Mouse (Mus musculus): ENCODE data around the gene Srrd.

Srrd gene

DNA sequence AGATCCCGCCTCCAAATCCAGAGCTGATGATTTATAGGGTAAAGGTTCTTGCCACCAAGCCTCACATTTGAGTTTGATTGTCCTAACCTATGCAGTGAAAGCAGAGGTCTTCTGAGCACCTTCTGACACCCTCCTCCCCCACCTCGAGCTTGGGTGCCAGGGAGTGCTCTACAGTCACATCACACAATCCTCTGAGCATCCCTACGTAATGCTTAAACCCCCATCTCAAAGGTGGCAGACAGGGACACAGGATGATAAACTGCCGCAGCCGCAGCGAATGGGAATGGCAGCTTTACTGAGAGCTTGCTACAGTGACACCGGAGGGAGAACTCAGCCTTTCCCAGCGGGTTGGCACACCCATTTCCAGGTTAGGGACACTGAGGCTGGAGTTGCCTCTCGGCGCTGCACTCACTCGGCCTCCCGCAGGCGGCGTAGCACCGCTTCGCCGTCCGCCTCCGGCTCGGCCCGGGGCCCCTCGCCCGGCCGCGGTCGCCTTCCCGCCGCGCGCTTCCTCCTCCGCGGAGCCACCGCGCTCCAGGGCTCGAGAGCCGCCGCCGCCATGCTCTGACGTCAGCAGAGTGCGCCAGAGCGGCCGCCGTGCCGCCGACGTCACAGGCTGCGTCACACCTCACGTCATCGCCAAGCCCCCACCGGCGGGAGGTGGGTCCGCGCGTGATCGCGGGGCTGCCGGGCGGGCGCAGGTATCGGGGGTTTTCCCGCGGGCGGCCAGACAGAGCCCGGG is at the start of gene Srrd, which contains the start of gene Hps4:
TSS of gene Srrd (minus strand) at position 578 of the 742 bp plus-strand sequence.
TSS of gene Hps4 (plus strand) at position 621 of the 742 bp plus-strand sequence.
- in situ Hi-C loops (cut with MboI; ENCODE audit: unreplicated experiment in 2 of 2) = loop anchor here (10.0 to 25.0 kb wide), 2 partner anchors 82 to 1005 kb away; partner anchors contain the start of gene Pitpnb (in 1 of the 2)

DNA sequence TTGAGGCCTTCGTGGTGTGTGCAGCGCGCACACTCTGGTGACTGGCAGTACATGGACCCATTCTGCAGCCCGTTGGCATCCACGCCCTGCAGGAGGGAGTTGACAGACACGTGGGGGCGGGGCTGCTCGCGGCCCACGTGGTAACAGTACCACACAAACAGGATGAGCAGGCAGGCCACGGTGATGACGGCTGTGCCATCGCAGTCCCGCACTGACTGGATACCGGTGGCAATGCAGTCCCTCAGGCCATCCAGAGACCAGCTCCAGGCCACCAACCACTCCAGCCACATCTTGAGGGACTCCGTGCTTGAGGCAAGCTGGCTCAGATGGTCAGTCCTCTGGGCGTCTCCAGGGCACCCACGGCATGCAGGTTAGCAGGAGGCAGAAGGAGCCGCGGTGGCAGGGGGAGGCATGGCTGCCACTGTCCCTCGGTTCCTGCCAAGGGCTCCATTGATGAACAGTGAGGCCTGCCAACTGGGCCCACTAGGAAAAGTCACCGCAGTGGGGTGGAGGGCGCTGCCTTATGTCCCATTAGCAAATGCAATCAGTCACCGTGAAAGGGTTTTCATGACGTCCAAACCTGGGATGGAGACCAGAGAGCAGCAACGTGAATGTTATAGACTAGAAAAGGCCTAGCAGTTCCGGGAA is 49.0 kb upstream of the Srrd start:
- in situ Hi-C loops (cut with MboI; ENCODE audit: unreplicated experiment in 2 of 2) = no loop called here

DNA sequence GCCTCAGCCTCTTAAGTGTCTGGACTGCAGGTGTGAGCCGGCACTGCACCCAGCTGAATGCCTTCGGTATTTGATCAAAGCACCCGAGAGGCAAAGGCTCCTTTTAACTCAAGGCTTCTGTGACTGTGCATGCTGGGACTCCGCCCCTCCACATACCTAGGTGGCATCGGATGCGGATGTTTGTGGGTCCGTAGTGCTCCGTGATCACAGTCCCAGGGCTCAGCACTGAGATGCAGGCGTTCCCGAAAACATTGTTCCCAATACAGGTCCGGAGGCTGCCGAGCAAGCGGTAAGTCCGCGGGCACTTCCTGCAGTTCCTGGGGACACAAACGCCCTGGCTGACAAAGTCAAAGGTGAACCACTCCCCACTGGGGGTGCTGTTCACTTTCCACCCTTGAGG is 48.2 kb upstream of the Srrd start:
- in situ Hi-C loops (cut with MboI; ENCODE audit: unreplicated experiment in 2 of 2) = no loop called here

DNA sequence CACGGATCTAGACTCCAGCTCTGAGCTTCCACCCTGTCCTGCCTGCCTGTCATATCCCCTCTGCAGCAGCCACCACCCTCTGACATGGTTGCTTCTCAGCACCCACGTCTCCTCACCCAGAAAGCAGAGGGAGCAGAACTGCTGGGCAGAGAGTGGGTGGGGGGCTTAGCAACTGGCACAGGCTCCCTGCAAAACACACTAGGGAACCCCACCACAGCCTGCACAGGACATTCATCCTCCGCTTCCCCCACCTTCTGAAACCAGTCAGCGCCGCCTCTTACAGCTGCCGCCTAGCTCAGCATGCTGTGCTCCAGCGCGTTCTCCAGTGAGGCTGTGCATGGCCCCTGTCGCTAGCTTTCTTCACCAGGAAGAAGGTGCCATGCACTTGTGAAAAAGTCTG is 46.5 kb upstream of the Srrd start:
- in situ Hi-C loops (cut with MboI; ENCODE audit: unreplicated experiment in 2 of 2) = no loop called here

DNA sequence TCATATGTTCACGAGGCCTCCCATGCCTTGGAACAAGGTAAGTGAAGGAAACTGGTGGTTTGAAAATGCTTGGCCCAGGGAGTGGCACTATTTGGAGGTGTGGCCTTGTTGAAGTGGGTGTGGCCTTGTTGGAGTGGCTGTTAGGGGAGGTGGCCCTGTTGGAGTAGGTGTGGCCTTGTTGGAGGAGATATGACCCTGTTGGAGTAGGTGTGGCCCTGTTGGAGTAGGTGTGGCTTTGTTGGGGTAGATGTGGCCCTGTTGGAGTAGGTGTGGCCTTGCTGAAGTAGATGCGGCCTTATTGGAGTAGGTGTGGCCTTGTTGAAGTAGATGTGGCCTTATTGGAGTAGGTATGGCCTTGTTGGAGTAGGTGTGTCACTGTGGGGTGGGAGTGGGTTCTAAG is 43.1 kb upstream of the Srrd start:
- in situ Hi-C loops (cut with MboI; ENCODE audit: unreplicated experiment in 2 of 2) = no loop called here

DNA sequence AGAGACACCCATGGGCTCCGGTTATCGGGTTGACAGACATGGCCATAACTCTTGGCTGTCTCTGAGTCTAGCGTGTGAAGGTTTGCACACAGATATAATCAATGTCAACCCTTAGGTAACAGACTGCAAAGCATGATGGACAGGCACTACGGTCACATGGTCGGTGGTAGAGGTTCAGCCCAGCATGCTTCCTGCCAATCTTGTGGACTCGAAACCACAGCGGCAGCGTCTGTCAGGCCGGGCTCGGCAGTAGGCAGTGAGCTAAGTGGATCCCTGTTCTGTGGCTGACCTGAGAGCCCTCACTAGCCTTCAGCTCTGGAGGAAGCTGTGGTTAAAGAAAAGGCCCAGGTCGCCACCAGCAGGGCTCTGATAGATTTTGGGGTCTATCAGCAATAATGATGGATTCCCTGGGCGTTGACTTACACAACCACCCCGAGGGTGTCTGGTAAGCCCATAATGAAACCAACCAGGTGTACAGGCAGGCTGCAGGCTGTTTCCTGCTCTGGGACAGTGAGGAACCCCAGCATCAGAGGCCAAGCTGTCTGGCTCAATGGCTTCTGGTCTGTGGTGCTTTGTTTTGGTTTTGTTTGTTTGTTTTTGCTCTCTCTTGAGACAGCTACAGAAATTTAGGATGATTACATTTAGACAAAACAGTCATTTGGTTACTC is 42.1 kb upstream of the Srrd start:
- in situ Hi-C loops (cut with MboI; ENCODE audit: unreplicated experiment in 2 of 2) = no loop called here

DNA sequence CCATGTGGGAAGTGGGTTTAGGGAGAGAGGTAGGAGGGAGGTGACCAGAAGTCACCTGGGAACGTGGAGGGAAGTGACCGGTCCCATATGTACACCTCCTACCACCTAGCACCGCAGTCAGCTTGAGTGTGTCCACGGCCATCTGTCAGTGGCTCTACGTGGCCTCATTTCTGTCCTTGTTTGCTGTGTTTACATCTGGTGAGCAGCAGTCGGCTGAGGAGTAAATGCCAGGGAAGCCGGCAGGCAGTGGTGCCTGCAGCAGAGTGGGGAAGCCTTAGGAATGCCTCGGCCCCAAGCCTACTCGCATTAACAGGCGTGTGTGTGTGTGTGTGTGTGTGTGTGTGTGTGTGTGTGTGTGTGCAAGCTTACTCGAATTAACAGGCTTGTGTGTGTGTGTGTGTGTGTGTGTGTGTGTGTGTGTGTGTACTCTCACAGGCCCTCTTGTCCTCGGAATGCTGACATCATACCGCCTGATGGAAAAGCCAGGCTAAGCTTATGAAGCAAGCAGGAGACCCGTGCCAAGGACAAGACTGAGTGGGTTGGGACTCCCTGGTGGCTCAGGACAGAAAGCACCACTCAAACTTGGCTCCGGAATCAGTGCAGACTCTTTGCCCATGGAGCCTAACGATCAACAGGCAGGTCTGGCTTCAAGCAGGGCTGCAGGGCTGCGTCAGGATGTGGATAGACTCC is 39.9 kb upstream of the Srrd start:
- in situ Hi-C loops (cut with MboI; ENCODE audit: unreplicated experiment in 2 of 2) = no loop called here

DNA sequence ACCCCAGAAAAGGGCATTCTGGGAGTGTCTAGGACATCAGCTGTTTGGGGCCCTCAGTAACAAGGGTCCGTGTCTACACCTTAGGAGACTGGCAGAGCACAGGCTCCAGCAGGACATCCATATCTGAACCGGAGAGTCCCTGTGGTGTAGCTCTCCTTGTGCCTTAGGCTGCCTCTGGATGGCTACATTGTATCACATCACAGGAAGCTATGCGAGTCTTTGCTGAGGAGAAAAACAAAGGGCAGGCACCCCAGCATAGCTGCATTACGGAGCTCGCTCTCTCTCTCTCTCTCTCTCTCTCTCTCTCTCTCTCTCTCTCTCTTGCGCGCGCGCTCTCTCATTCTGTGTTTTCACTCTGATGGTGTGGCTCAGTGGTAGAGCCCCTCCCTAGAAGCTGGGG is 39.2 kb upstream of the Srrd start:
- in situ Hi-C loops (cut with MboI; ENCODE audit: unreplicated experiment in 2 of 2) = no loop called here

DNA sequence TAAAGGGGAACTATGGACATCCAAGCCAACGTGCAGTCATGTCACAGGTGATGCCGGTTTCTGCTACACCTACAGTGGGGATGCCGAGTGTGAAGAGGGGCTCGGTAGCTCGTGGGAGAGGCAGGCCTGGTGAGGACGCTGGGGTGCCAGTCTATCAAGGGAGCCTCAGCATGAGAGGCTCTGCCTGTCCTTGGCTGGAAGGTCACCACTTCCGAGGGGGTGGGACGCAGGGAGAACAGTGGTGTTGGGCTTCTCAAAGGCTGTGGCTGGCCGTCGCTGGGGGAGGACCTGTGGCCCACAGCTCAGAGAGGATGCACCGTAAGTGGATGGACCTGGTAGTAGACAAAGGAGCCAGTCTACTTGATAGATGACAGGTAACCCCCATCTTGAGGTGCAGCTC is 38.3 kb upstream of the Srrd start:
- in situ Hi-C loops (cut with MboI; ENCODE audit: unreplicated experiment in 2 of 2) = no loop called here

DNA sequence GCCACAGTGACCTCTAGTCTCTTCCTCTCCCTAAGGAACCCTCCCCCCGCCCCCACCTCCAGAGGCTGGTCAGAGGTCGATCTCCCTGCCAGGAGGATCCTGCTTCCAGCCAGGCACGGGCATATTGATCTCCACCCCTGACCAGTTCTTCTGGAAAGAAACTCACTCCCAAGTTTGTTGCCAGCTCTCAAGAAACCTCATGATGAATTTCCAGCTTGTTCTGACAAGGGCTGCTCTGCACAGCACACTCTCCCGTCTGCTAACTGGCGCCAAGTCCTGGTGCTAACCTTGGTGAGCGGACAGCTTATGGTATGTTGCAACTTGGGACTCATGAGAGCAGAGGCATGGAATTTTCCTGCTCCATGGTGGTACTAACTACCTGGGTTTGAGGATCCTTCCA is 35.9 kb upstream of the Srrd start:
- in situ Hi-C loops (cut with MboI; ENCODE audit: unreplicated experiment in 2 of 2) = no loop called here

DNA sequence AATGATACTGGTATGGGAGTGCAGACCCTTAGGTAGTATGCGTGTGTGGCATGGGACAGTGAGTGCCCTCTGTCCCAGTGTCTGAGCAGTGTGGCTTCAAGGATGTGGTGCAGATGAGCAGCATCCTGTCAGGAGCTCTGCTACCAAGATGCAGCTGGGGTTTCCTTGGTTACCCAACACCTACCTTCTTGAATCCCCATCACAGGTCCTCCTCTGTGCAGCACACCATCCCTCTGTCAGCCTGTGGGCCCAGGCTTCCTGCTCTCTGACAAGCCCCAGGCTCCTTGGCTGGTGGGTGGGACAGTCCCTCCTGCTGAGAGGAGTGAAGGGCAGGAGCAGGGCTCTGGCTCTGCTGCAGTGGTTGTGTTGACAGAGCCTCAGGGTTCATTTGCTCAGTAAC is 34.5 kb upstream of the Srrd start:
- in situ Hi-C loops (cut with MboI; ENCODE audit: unreplicated experiment in 2 of 2) = no loop called here

DNA sequence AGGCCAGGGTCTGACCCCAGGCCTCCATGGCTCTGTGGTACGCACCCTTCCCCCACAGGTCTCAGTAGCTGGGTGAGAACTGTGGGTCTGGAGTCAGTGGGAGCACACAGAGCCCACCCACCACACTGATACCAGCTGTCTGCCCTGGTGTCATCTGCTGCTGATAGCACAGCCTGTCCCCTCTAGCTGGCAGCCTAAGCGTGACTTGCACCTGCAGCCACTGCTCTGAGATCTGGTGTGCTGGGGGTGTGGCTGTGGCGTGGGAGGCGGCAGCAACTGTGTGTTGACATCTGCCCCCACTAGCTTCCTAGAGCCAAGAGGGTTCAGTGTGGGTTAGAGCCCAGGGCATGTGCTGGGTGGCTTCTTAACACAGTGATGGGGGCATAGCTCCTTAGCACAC is 33.3 kb upstream of the Srrd start:
- in situ Hi-C loops (cut with MboI; ENCODE audit: unreplicated experiment in 2 of 2) = no loop called here

DNA sequence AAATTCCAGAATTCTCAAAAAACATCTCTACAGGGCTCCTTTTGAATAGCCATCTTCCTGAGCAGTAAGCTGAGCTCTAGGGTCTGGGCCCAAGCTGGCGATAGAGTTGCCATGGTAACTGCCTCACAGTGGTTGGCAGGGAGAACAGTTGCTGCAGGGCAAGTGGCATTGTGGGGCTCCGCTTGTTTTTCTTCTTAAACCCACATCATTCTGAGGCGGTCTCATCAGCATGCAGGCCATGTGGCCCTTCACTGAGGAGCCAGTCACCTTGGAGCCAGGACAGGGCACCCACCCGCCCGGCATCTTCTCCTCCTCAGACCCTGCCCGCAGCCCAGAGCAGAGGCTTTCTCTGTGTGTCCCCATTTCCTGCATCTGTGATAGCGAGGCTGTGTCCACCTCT is 29.1 kb upstream of the Srrd start:
- in situ Hi-C loops (cut with MboI; ENCODE audit: unreplicated experiment in 2 of 2) = loop anchor here in 1 of 2 experiments (25.0 kb wide), 1 partner anchor 985 kb away; no protein-coding TSS in a partner anchor

DNA sequence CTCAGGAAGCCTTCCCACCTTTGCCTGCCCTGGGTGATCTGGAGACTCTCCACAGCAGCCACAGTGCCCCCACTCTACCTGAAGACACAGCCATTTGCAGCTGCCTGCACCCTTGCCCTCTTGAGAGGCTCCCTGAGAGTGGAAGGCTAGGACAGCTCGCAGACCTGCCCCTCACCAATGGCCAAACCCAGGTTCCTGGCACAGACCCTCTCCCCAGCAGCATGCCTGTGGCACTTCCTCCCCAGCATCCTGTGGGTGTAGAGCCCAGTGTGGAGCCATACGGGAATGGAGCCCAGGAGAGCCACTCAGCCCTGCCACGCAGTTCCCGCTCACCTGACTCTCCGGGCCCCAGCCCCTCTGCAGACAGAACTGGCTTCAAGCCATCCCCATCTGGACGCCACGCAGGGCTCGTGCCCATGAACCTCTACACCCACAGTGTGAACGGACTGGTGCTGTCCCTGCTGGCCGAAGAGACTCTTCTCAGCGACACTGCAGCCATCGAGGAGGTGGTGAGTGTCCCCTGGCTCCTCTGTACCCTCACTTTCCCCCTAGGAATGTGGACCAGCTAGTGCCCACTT is 27.5 kb upstream of the Srrd start:
- in situ Hi-C loops (cut with MboI; ENCODE audit: unreplicated experiment in 2 of 2) = loop anchor here in 1 of 2 experiments (25.0 kb wide), 1 partner anchor 983 kb away; no protein-coding TSS in a partner anchor

DNA sequence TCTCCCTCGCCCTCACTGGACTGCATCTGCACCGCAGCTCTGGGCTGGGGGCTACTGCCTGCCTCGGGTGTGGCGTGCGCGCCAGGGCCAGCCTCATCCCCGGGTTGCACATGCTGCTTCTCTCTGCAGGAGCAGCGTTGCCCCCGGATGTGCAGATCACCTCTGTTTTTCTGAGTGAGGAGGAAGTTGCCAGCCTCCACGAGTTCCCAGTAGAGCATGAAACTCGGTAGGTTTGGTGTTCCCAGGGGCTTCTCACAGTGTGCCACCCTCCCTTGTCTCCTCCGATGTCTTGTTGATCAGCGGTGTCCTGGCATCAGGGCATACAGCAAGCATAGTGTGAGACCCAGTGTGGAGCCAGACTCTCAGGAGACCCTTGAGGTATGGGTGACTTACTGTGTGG is 26.5 kb upstream of the Srrd start:
- in situ Hi-C loops (cut with MboI; ENCODE audit: unreplicated experiment in 2 of 2) = loop anchor here (5.0 to 25.0 kb wide), 2 partner anchors 58 to 982 kb away; no protein-coding TSS in a partner anchor

DNA sequence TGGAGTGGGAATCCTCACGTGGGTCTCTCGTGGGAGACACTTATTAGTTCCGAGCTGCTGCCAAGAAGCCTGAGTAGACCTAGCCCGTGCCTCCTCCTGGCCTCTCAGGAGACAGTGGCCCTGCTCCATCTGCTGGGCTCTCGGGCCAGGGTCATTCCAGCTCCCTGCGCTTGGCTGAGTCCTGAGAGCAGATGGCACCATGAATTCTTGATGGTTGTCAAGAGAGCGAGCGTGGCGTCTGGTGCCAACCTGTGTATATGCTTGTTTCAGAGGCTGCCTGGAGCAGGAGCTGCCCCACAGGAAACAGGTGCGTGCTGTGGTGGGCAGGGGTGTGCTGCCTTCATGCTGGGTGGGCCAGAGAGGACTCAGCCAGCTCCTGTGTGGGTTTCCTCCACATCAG is 25.8 kb upstream of the Srrd start:
- in situ Hi-C loops (cut with MboI; ENCODE audit: unreplicated experiment in 2 of 2) = loop anchor here (5.0 to 25.0 kb wide), 2 partner anchors 59 to 981 kb away; no protein-coding TSS in a partner anchor

DNA sequence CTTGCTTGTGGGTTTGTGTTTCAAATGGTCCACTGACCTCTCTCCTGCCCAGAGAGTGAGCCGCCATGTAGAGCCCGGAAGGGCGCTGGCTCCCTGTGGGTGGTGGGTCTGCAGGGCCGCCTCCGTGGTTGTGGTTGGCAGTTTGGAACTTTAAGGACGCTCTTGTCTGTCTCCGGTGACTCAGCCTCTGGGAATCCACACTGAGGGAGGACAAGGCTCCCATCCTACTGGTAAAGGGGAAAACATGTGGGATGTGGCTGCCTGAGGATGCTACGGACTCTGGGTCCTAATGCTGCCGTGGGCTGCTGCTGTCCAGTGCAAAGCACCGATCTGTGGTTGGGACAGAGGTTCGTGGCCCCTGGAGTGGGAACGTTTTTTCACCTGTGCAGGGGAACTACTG is 25.1 kb upstream of the Srrd start:
- in situ Hi-C loops (cut with MboI; ENCODE audit: unreplicated experiment in 2 of 2) = loop anchor here (5.0 to 25.0 kb wide), 2 partner anchors 59 to 981 kb away; no protein-coding TSS in a partner anchor

DNA sequence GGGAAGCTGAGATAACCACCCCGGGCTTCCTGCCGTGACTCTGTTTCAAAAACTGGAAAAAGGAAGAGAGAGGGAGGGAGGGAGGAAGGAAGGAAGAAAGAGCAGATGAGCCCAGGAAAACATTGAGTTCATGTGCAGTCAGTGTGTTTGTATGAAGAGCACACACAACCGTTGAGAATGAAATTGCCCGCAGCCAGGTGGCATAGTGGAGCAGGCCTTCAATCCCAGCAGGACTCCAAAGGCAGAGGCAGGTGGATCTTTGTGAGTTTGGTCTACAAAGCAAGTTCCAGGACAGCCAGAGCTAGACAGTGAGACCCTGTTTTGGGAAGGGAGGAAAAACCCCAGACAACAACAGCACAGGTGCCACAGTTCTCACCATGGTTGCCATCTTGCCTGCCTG is 24.5 kb upstream of the Srrd start:
- in situ Hi-C loops (cut with MboI; ENCODE audit: unreplicated experiment in 2 of 2) = loop anchor here (5.0 to 25.0 kb wide), 2 partner anchors 60 to 980 kb away; no protein-coding TSS in a partner anchor

DNA sequence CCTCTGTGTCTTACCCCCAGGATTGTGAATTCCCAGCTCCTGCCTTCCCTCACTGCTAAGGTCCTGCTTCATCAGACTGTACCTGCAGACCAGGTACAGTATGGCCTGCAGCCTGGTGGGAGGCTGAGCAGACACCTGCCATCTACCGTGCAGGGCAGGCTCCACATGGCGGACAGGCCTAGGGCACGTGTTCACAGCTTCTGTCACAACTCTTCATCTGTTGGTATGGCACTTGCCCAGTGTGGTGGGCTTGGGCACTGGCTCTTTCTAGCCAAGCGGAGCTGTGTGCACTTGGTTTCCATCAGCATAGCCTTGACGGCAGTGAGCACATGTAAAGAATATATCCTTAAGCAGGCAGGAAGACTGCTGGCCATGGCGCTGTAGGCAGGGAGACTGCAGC is 24.0 kb upstream of the Srrd start:
- in situ Hi-C loops (cut with MboI; ENCODE audit: unreplicated experiment in 2 of 2) = loop anchor here (5.0 to 25.0 kb wide), 2 partner anchors 60 to 980 kb away; no protein-coding TSS in a partner anchor

DNA sequence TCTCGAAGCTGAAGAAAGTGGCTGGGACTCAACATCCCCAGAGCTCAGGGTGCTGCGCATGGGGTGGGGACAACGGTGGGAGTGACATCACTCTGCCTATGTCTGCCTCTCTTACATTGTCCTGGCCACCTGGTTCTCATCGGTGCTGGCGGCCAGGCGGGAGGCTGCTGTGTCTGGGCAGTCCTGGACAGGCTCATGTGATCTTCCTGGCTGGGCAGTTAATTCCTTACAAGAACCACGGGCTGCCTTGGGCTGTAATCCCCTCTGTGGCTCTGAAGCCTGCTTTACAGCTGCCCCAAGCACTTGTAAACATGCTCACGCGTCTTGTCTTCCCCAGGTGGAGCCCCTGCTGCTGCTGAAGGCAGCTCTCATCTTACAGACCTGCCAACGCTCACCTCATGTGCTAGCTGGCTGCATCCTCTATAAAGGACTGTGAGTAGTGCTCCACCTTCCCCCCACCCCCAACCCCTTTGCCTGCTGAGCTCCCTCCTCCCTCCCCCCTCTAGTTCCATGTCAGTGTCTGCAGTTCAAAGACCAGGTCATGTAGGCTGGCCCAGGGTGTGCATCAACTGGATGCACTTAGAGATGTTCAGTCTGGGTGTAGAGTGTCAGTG is 21.5 kb upstream of the Srrd start:
- in situ Hi-C loops (cut with MboI; ENCODE audit: unreplicated experiment in 2 of 2) = loop anchor here in 1 of 2 experiments (25.0 kb wide), 1 partner anchor 977 kb away; no protein-coding TSS in a partner anchor
